Mouse (Mus musculus): ENCODE results near the gene AC124108.1. TPM values are rescaled to one million over a fixed set of nuclear protein-coding genes. Genes with fewer than 3 reads are reported as not detected.
A peak's percentile ranks its signal among the peaks of the same experiment; 100 is the strongest.

The AC124108.1 gene
- total and polyA plus RNA-seq, 3 experiments, result not detected

GRCm38 (mm10) chr1:132193806-132194205, 2.5 kb downstream of the AC124108.1 start:
- no peak overlapping the region for H3K27ac ChIP-seq (ENCODE audit: insufficient read depth, low read depth)
- in situ Hi-C loops (cut with MboI; ENCODE audit: low pct_ligation_motif_present, low pct_unique_long_range_greater_than_20kb, low sequenced_read_pairs) (no loop called here), dilution Hi-C loops (cut with MboI; ENCODE audit: extremely low pct_ligation_motif_present, extremely low pct_unique_long_range_greater_than_20kb, low sequenced_read_pairs) (no loop called here)
- H3K9me3 ChIP-seq (replicated peaks; ENCODE audit: low read length), result peaks cover 3% of the 10 kb centered on the region
- no peak overlapping the region for H3K4me2 ChIP-seq (ENCODE audit: insufficient read depth, low read depth, poor library complexity, severe bottlenecking)
- no peak for TF ChIP-seq ZNF384 (IDR thresholded peaks at IDR 0.05; ENCODE audit: low read depth, low read length)
- TF ChIP-seq GABPA (IDR thresholded peaks at IDR 0.05; ENCODE audit: insufficient replicate concordance, low read depth, low read length), result no peak
- no peak for TF ChIP-seq JUN (IDR thresholded peaks at IDR 0.05; ENCODE audit: insufficient read depth, low read depth, low read length)
- TF ChIP-seq NELFE (IDR thresholded peaks at IDR 0.05; ENCODE audit: low read depth, low read length), result no peak
- TF ChIP-seq BHLHE40 (IDR thresholded peaks at IDR 0.05; ENCODE audit: low read depth, low read length), result no peak
- no peak for TF ChIP-seq CHD1 (IDR thresholded peaks at IDR 0.05; ENCODE audit: low read depth, low read length)
- no peak for TF ChIP-seq MYC (IDR thresholded peaks at IDR 0.05; ENCODE audit: low read depth, low read length)
- no peak for TF ChIP-seq RAD21 (IDR thresholded peaks at IDR 0.05; ENCODE audit: low read depth, low read length)
- no peak for TF ChIP-seq USF1 (IDR thresholded peaks at IDR 0.05; ENCODE audit: low read depth, low read length)
- TF ChIP-seq TCF12 (IDR thresholded peaks at IDR 0.05; ENCODE audit: low read depth, low read length), result no peak
- TF ChIP-seq MAX (IDR thresholded peaks at IDR 0.05; ENCODE audit: low read length), result no peak
- no peak for TF ChIP-seq TBP (conservative IDR thresholded peaks at IDR 0.05; ENCODE audit: low read depth, low read length)
- no peak for TF ChIP-seq POLR2AphosphoS2 (IDR thresholded peaks at IDR 0.05; ENCODE audit: low read depth, low read length)
- TF ChIP-seq MXI1 (IDR thresholded peaks at IDR 0.05; ENCODE audit: low read depth, low read length), result no peak
- no peak for TF ChIP-seq HCFC1 (IDR thresholded peaks at IDR 0.05; ENCODE audit: low read depth, low read length)
- TF ChIP-seq MAFK (IDR thresholded peaks at IDR 0.05; ENCODE audit: insufficient replicate concordance, low read length), result no peak
- no peak for TF ChIP-seq ELF1 (IDR thresholded peaks at IDR 0.05; ENCODE audit: low read depth, low read length)
- no peak for TF ChIP-seq SIN3A (IDR thresholded peaks at IDR 0.05; ENCODE audit: low read length)
- peaks cover 16% of the 10 kb centered on the region for H3K27me3 ChIP-seq (replicated peaks)
- H3K9ac ChIP-seq (ENCODE audit: insufficient read depth, low read depth), result no peak overlapping the region
- H3K4me3 ChIP-seq (replicated peaks in 1 of 3; ENCODE audit: low read depth in 2 of 3, low read length in 2 of 3, poor library complexity in 1 of 3), result no peak overlapping the region
- DNase-seq (ENCODE audit: extremely low read depth), result no peak
- H3K36me3 ChIP-seq (replicated peaks in 1 of 2; ENCODE audit: control insufficient read depth in 1 of 2, insufficient read depth in 1 of 2, low read length in 1 of 2), result no peaks in the 10 kb centered on the region
- H3K4me1 ChIP-seq (ENCODE audit: control insufficient read depth in 1 of 2, insufficient read depth in 2 of 2), result peaks cover 3 to 47% of the 10 kb centered on the region in 2 experiments; a peak in 2 of 4 replicates
- H3K79me2 ChIP-seq (replicated peaks; ENCODE audit: control insufficient read depth, extremely low read depth, insufficient read depth, poor library complexity, severe bottlenecking), result no peaks in the 10 kb centered on the region

GRCm38 (mm10) chr1:132194624-132195023, 3.4 kb downstream of the AC124108.1 start:
- Histone ChIP-seq H3K27ac (ENCODE audit: insufficient read depth, low read depth) (no peak overlapping the region), H3K4me3 (replicated peaks in 1 of 3; ENCODE audit: low read depth in 2 of 3, low read length in 2 of 3, poor library complexity in 1 of 3) (no peak overlapping the region), H3K4me2 (ENCODE audit: insufficient read depth, low read depth, poor library complexity, severe bottlenecking) (no peak overlapping the region), H3K27me3 (replicated peaks) (peaks cover 21% of the 10 kb centered on the region), H3K9me3 (replicated peaks; ENCODE audit: low read length) (peaks cover 3% of the 10 kb centered on the region), H3K36me3 (replicated peaks in 1 of 2; ENCODE audit: control insufficient read depth in 1 of 2, insufficient read depth in 1 of 2, low read length in 1 of 2) (no peaks in the 10 kb centered on the region), H3K4me1 (ENCODE audit: control insufficient read depth in 1 of 2, insufficient read depth in 2 of 2) (peaks cover 3 to 47% of the 10 kb centered on the region in 2 experiments; a peak in 2 of 4 replicates), H3K79me2 (replicated peaks; ENCODE audit: control insufficient read depth, extremely low read depth, insufficient read depth, poor library complexity, severe bottlenecking) (no peaks in the 10 kb centered on the region), H3K9ac (ENCODE audit: insufficient read depth, low read depth) (no peak overlapping the region)
- dilution Hi-C loops (cut with MboI; ENCODE audit: extremely low pct_ligation_motif_present, extremely low pct_unique_long_range_greater_than_20kb, low sequenced_read_pairs) (no loop called here), in situ Hi-C loops (cut with MboI; ENCODE audit: low pct_ligation_motif_present, low pct_unique_long_range_greater_than_20kb, low sequenced_read_pairs) (no loop called here)
- DNase-seq (ENCODE audit: extremely low read depth), result peak; percentile 48
- TF ChIP-seq CHD2 (IDR thresholded peaks at IDR 0.05; ENCODE audit: low read length) (peak; percentile 34; the same call in 1 of the 2 replicates), HCFC1 (IDR thresholded peaks at IDR 0.05; ENCODE audit: low read depth, low read length) (no peak)
